Mouse (Mus musculus) urinary bladder, postnatal 4 days (tissue): ENCODE measurements at regions not wholly inside any gene's neighbourhood (a gene's known extent, or its start where the extent isn't known, plus 50 kb on each side); places are given as distances from the start of the nearest gene placed in this dataset.

ENCODE experiments used
- DNase-seq, 2 experiments: peaks; one replicate each; pipeline ENCODE4 v3.0.0; 2021 to 2022; ENCODE audit warnings: low spot score in 2 of 2

DNA sequence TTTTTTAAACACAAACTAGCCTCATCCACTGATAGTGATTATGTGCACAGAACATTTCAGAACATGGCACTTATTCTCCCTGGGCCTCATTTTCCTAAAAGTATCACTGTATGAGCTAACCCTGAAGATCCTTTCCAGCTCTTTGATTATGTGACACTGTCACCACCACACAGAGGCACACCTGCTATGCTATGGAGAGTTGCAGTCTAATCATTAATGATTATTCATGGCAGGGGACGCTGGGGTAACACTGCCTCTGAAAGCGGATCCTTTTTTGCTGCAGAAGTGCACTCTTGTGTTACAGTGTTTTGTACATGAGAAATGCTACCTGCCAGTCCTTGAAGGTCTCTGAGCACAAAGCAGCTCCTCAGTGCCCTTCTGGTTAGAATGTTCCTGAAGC lies 615.3 kb upstream of the Fbxo33 start:
- DNase-seq = no peak

DNA sequence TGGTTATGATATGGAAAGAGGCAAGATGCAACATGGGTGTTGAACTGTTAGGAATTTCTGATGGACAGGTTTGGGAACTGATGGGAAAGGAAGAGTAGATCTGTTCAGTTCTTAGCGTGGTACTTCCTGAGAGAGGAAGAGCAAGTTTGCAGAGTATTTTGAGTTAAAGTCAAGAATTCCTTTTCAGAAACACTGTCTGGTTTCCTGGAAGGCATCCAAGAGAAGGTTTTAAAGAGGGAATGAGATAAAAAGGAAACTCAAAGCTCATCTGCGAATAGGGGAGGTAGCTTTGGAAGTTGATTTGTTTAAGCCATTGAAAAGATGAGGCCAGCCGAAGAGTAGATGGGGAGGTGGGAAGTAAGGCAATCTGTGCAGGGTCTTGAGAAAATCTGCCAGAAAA lies 603.4 kb upstream of the Fbxo33 start:
- DNase-seq = no peak

DNA sequence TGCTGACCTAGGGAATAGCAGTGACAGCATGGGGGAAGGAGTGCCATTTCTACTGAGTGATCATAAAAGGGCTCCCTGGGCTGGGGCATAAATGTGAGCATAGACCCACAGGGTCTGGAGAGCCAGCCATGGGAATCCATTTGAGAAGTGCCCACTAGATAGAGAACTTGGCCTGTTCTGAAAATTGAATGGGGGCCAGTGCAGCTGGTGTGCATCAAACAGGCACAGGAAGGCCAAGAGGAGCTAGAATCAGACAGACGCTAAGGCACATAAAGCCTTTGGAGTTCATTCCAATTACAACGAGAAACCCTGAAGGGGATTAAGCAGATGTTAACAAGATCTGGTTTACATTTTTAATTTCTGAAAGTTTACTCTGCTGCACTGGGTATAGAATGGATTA lies 602.9 kb upstream of the Fbxo33 start:
- DNase-seq = no peak

GRCm38 (mm10) chr12:59821698-59822097 lies 602.2 kb upstream of the Fbxo33 start:
- no peak for DNase-seq

DNA sequence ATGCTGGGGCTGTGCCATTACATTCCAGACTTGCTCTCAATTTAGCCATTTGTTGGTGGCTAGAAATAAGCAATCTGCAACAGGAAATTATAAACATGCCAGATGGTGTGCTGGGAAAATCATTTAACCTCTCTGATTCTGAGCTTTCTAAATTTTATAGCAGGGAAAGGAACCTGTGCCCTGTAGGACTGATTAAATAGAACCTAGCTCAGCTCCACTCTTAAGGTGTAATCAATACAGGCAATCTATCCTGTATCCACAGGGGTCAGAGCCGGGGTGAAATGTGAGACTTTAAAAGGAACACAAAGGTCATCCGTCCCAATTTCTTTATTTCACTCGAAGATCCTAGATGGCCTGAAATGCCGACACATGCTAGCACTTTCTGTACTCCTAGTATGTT lies 596.4 kb upstream of the Fbxo33 start:
- DNase-seq = no peak

DNA sequence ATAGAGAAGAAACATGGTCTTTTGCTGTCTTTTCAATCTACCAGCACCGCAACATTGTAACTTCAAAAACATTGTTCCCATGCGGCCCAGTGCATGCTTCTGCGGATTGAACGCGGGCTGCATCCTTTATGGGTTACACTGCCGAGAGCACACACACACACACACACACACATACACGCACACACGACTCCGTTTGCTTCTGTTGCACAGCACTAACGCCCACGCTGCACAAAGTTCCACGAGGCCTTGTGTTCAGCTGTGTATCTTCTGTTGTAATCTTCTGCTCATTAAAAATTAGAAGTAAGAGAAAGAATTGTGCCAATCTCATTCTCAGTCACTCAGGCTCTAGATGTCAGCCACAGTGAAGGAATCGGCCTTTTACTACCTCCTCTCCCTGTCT lies 594.8 kb upstream of the Fbxo33 start:
- no peak for DNase-seq

DNA sequence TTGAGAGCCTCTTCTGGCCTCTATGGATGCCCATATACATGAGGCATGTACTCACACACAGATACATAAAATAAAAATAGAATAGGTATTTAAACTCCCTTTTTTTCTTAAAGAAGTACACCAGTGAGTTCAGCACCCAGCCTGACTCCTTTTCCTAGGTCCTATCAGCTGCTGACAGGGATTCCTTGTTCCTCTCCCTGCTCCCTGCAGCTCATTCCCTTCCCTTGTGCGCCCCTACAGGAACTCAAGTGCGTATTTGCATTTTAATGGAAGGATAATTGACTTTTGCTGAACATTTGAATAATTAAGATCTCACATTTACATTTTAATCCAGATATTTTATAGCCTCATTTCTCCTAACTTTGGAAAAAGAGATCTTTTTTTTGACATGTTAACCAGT lies 589.7 kb upstream of the Fbxo33 start:
- DNase-seq = no peak

DNA sequence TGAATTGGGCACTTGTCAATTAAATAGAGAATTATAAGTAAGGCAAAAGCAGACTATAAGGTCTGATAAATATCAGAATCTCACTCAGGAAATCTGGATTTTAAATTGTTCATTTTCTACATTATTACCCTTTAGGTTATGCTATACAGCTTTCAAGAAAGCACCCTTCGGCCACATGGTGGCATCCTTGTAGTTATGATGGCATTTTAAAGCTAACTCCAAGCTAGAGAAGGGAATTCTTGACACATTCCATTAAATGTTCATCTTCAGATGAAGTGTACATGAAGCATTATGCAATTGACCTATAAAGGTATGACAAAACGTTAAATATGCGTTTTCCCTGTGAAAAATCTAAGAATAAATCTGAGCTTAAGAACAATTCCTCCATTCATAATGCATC lies 578.5 kb upstream of the Fbxo33 start:
- DNase-seq = no peak

DNA sequence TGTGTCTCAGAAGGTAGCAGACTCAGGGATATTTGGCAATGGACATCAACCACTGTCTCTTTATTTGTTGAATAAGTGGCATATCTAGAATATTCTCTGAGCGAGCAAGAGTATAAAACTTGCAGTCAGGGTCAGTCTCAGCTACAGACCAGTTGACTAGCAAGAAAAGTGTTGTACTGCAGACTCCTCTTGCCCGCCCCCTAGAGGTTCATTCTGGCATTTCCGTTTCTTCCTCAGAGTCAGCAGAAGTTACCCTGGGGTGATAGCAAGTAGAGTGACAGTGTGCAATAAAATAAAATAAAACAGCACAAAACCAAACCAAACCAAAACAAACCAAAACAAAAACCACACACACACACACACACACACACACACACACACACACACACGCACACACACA lies 571.9 kb upstream of the Fbxo33 start:
- DNase-seq = no peak

- no peak for DNase-seq
Measured at GRCm38 (mm10) chr12:59786831-59787230, 567.3 kb upstream of the Fbxo33 start.

DNA sequence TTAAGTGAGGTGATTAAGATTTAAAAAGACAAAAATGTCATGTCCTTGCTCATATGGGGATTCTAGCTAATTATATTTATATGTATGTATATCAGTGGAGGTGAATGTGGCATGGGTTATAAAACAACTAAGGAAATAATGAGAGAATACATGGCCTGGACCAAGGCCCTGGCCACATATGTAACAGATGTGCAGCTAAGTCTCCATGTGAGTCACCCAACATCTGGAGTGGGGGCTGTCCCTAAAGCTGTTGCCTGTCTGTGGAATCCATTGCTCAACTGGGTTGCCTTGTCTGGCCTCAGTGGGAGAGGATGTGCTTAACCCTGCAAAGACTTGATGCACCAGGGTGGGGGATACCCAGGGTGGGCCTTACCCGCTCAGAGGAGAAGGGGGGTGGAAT lies 551.5 kb upstream of the Fbxo33 start:
- no peak for DNase-seq

GRCm38 (mm10) chr12:59762260-59762659 lies 542.7 kb upstream of the Fbxo33 start:
- no peak for DNase-seq

GRCm38 (mm10) chr12:59744768-59745167 lies 525.2 kb upstream of the Fbxo33 start:
- no peak for DNase-seq

DNA sequence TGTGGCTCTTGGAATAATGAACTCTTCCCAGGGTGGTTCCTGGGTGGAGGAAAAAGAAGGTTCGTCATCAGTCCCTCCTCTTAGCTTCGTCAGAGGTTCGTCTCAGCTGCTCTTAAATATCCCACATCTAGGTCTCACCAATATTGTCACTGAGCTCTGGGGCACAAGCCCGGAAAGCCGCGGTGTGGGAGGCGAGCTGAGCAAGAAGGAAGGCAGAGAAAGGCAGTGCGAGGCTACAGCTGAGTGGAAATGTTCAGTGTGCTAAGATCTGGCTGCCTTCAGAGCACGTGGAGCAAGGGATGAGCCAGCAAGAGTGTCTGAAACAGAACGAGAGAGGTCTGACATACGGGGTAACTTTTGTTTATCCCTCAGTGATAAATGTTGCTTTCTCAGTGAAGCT lies 523.7 kb upstream of the Fbxo33 start:
- DNase-seq = no peak

DNA sequence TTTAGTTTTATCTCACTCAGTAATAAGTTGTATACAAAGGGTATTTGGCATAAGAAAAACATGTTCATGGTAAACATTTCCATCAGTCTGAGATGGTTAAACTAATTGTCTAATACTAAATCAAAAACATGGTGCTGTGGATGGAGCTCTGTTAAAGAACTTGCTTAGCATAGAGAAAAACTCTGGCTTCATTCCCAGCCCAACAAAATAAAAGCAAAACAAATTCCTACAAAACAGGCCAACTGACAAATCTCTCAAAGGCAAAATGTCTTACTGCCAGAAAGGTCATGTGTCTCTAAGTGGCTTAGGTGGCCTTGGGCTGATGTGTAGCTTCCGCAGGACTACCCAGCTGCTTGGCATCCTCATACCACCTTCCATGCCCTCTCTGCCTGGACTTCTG lies 505.4 kb upstream of the Fbxo33 start:
- no peak for DNase-seq

DNA sequence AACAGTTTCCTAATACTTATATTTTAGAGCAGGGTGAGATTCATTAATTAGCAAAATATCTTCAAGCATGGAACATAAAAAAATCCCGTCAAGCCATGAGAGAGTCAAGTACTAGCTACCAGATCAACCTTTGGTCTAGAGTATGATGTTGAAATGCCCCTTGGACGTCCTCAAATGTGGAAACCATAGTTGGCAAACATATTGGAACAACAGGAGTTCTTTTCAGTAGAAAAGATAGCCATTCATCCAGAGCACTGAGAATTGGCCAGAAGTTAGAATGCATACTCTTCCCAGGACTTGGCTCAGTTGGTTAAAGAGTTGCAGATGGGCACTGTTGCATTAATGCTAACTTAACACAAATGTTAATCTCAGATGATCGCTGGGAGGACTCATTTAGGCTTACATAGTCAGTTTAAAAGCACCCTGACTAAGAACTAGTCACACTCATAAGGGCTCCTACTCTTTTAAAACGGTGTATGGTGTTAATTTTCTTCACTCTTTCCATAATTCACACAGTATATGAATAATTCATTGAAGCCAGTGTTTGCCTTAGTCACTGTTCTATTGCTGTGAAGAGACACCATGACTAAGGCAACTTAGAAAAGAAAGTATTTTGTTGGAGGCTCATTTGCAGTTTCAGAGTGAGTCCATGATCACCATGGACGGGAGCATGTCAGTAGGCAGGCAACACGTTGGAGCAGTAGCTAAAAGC lies 503.1 kb upstream of the Fbxo33 start:
- no peak for DNase-seq

GRCm38 (mm10) chr12:59713216-59713615 lies 493.7 kb upstream of the Fbxo33 start:
- DNase-seq = no peak

DNA sequence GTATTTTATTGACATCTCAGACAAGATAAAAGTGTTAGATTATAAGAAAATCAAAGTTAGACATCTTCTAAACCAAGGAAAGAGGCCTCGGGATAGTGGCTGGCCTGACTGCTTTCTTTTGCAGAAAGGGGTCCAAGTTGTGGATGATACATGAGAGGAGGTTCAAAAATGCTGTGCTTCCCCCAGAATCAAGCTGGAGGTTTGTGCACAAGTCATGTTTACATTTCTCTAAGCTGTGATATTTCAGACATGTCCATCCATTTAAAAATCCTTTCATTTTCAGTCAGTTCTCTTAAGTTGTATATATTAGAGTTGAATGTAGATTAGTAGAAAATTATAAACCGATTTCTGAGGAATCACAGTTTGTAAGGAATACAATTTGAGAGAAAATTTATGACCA lies 463.7 kb upstream of the Fbxo33 start:
- DNase-seq = no peak

- no peak for DNase-seq
Measured at GRCm38 (mm10) chr12:59663161-59663560, 443.6 kb upstream of the Fbxo33 start.

DNA sequence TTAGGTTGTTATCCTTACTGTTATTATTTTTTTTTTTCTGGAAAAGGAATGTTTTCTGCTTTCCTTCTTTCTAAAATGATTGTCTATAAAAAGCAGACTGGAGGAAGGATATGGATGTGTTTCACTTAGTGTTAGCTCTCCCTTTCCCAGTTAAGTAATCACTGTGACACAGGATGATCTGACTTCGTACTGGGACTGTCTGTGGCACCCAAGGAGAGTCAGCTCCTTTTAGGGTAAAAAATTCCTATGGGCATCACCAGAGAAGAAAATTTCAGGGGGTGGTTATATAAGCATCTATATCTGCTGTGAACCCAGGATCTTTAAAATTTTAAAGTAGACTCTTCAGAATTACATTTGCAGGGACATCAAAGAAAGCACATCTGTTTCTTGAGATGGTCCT lies 411.2 kb upstream of the Fbxo33 start:
- DNase-seq = no peak

DNA sequence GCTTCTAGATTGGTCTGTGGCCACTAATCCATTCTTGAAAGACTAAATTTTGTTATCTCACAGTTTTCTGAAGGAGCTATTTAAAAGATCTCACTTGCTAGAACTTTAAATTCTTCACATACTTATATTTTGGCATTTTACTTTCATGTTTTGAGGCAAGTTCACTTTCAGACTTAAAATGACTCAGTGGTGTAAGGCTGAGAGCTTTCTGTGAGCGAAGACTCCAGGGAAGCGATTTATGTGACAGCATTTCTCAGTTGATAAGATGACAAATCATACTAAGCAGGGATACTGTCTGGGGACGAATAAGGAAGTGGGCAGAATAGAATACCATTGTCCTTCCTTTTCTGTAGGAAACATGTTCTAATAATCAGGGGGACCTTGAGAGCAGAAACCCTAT lies 403.6 kb upstream of the Fbxo33 start:
- no peak for DNase-seq

DNA sequence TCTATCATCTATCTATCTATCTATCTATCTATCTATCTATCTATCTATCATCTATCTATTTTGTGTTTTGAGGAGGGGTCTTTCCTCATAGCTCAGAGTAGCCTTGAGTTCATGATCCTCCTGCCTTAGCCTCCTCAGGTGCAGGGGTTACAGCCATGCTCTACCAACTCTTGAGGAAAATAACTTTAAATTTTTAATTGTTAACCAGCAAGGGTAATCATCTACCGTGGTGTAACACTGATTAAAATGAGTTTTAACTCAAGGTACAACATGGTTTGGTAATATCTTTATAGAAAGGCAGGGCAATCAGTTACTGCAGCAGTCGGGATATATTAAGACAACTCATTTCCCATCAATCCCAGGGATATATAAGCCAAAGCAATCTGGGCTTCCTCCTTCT lies 401.6 kb upstream of the Fbxo33 start:
- no peak for DNase-seq

GRCm38 (mm10) chr12:59620340-59620739 lies 400.8 kb upstream of the Fbxo33 start:
- no peak for DNase-seq

- DNase-seq = no peak
Measured at GRCm38 (mm10) chr12:59616075-59616474, 396.6 kb upstream of the Fbxo33 start.
